Mouse (Mus musculus) CH12.LX (cell line): ENCODE measurements around the gene Dapk1. TPM values are rescaled to one million over a fixed set of nuclear protein-coding genes. Genes with fewer than 3 reads are reported as not detected.

ENCODE experiments used
- DNase-seq: peaks from one replicate; pipeline ENCODE4 v3.0.0-alpha.2; 2013; ENCODE audit errors: extremely low read depth
- H3K27ac ChIP-seq: 2 replicates; pipeline ENCODE4 v1.5.1; 2012; ENCODE audit warnings: low read depth, mild to moderate bottlenecking, control low read depth, moderate library complexity; ENCODE audit not compliant: insufficient read depth
- H3K27me3 ChIP-seq: replicated peaks from 2 replicates; pipeline ENCODE3; 2012; ENCODE audit warnings: inconsistent platforms
- H3K36me3 ChIP-seq, 2 experiments: replicated peaks in 1 of 2; 2 replicates each; pipeline versions ENCODE3 to v1.6.1; 2012; ENCODE audit warnings: inconsistent platforms in 1 of 2, low read length in 1 of 2, mild to moderate bottlenecking in 1 of 2, mixed read lengths in 1 of 2, moderate library complexity in 1 of 2; ENCODE audit not compliant: control insufficient read depth in 1 of 2, insufficient read depth in 1 of 2
- H3K4me1 ChIP-seq, 2 experiments: 2 replicates each; pipeline ENCODE4 v1.6.1; 2012; ENCODE audit warnings: inconsistent platforms in 1 of 2, moderate library complexity in 1 of 2; ENCODE audit not compliant: insufficient read depth in 2 of 2, control insufficient read depth in 1 of 2
- H3K4me2 ChIP-seq: 2 replicates; pipeline ENCODE4 v1.6.1; 2012; ENCODE audit warnings: low read depth, mild to moderate bottlenecking, control low read depth; ENCODE audit not compliant: poor library complexity, insufficient read depth, severe bottlenecking
- H3K4me3 ChIP-seq, 3 experiments: fragments of 150-350 bp in 1 of 3; sonication (generic) in 1 of 3; replicated peaks in 1 of 3; 2 replicates each; pipeline versions ENCODE3 to v1.5.1; 2011 to 2012; ENCODE audit warnings: low read depth in 2 of 3, low read length in 2 of 3, mild to moderate bottlenecking in 2 of 3, moderate library complexity in 2 of 3, control low read depth in 1 of 3, improper control_type of control experiment in 1 of 3, inconsistent platforms in 1 of 3, mixed read lengths in 1 of 3; ENCODE audit not compliant: poor library complexity in 1 of 3
- H3K79me2 ChIP-seq: replicated peaks from 2 replicates; pipeline ENCODE4 v1.6.1; 2012; ENCODE audit warnings: mild to moderate bottlenecking, moderate library complexity; ENCODE audit not compliant: control insufficient read depth, poor library complexity, insufficient read depth, severe bottlenecking; ENCODE audit errors: extremely low read depth
- H3K9ac ChIP-seq: 2 replicates; pipeline ENCODE4 v1.6.1; 2012; ENCODE audit warnings: low read depth, mild to moderate bottlenecking, control low read depth, moderate library complexity; ENCODE audit not compliant: insufficient read depth
- H3K9me3 ChIP-seq: replicated peaks from 2 replicates; pipeline ENCODE3; 2012; ENCODE audit warnings: low read length, inconsistent platforms, mixed read lengths
- CHD2 ChIP-seq: IDR thresholded peaks from 2 replicates; pipeline ENCODE4 v1.6.1; 2011; ENCODE audit warnings: low read length, improper control_type of control experiment
- ELF1 ChIP-seq: IDR thresholded peaks from 2 replicates; pipeline ENCODE4 v1.6.1; 2014; ENCODE audit warnings: low read depth, mild to moderate bottlenecking, inconsistent platforms, low read length, improper control_type of control experiment
- ETS1 ChIP-seq: conservative IDR thresholded peaks from 2 replicates; pipeline ENCODE4 v1.6.1; 2012; ENCODE audit warnings: low read depth, mild to moderate bottlenecking, inconsistent platforms, low read length, improper control_type of control experiment, moderate library complexity
- GABPA ChIP-seq: IDR thresholded peaks from 2 replicates; pipeline ENCODE4 v1.6.1; 2012; ENCODE audit warnings: low read depth, low read length, improper control_type of control experiment, inconsistent platforms; ENCODE audit not compliant: insufficient replicate concordance
- HCFC1 ChIP-seq: IDR thresholded peaks from 2 replicates; pipeline ENCODE4 v1.6.1; 2012; ENCODE audit warnings: low read depth, mild to moderate bottlenecking, inconsistent platforms, low read length, improper control_type of control experiment
- JUN ChIP-seq: IDR thresholded peaks from 2 replicates; pipeline ENCODE4 v1.6.1; 2011; ENCODE audit warnings: low read depth, mild to moderate bottlenecking, low read length, improper control_type of control experiment, moderate library complexity; ENCODE audit not compliant: insufficient read depth
- KAT2A ChIP-seq: IDR thresholded peaks from 2 replicates; pipeline ENCODE4 v1.6.1; 2012; ENCODE audit warnings: low read length, improper control_type of control experiment, inconsistent platforms; ENCODE audit not compliant: insufficient replicate concordance
- MAX ChIP-seq: IDR thresholded peaks from 2 replicates; pipeline ENCODE4 v1.6.1; 2011; ENCODE audit warnings: low read length, improper control_type of control experiment
- MEF2A ChIP-seq: IDR thresholded peaks from 2 replicates; pipeline ENCODE4 v1.6.1; 2014; ENCODE audit warnings: low read depth, mild to moderate bottlenecking, inconsistent platforms, low read length, improper control_type of control experiment, borderline replicate concordance
- MXI1 ChIP-seq: IDR thresholded peaks from 2 replicates; pipeline ENCODE4 v1.6.1; 2011; ENCODE audit warnings: mild to moderate bottlenecking, low read depth, low read length, improper control_type of control experiment
- MYC ChIP-seq: IDR thresholded peaks from 2 replicates; pipeline ENCODE4 v1.6.1; 2011; ENCODE audit warnings: low read depth, mild to moderate bottlenecking, improper control_type of control experiment, low read length
- NELFE ChIP-seq: IDR thresholded peaks from 2 replicates; pipeline ENCODE4 v1.6.1; 2011; ENCODE audit warnings: low read depth, low read length, improper control_type of control experiment
- NRF1 ChIP-seq: IDR thresholded peaks from 2 replicates; pipeline ENCODE4 v1.6.1; 2014; ENCODE audit warnings: low read depth, mild to moderate bottlenecking, inconsistent platforms, low read length, improper control_type of control experiment, moderate library complexity
- POLR2A ChIP-seq: IDR thresholded peaks from 2 replicates; pipeline ENCODE4 v1.6.1; 2011; ENCODE audit warnings: low read depth, mild to moderate bottlenecking, improper control_type of control experiment, low read length
- POLR2AphosphoS2 ChIP-seq: IDR thresholded peaks from 2 replicates; pipeline ENCODE4 v1.6.1; 2011; ENCODE audit warnings: low read depth, low read length, improper control_type of control experiment
- RCOR1 ChIP-seq: conservative IDR thresholded peaks from 2 replicates; pipeline ENCODE4 v1.6.1; 2012; ENCODE audit warnings: low read depth, mild to moderate bottlenecking, inconsistent platforms, low read length, improper control_type of control experiment
- TBP ChIP-seq: conservative IDR thresholded peaks from 2 replicates; pipeline ENCODE4 v1.6.1; 2011; ENCODE audit warnings: low read depth, low read length, improper control_type of control experiment
- UBTF ChIP-seq: IDR thresholded peaks from 2 replicates; pipeline ENCODE4 v1.6.1; 2012; ENCODE audit warnings: low read depth, mild to moderate bottlenecking, inconsistent platforms, low read length, improper control_type of control experiment, moderate library complexity
- USF1 ChIP-seq: IDR thresholded peaks from 2 replicates; pipeline ENCODE4 v1.6.1; 2014; ENCODE audit warnings: low read depth, mild to moderate bottlenecking, inconsistent platforms, low read length, improper control_type of control experiment
- ZKSCAN1 ChIP-seq: IDR thresholded peaks from 2 replicates; pipeline ENCODE4 v1.6.1; 2012; ENCODE audit warnings: low read depth, inconsistent platforms, low read length, improper control_type of control experiment, borderline replicate concordance
- ZMIZ1 ChIP-seq: IDR thresholded peaks from 2 replicates; pipeline ENCODE4 v1.6.1; 2012; ENCODE audit warnings: low read depth, mild to moderate bottlenecking, inconsistent platforms, low read length, improper control_type of control experiment
- dilution Hi-C: fragments of 300-500 bp; cut with MboI; formaldehyde crosslinking; loops from 2 replicates; pipeline ENCODE4 v1.14.3; 2020; ENCODE audit warnings: low sequenced_read_pairs; ENCODE audit not compliant: extremely low pct_unique_long_range_greater_than_20kb, extremely low pct_ligation_motif_present
- in situ Hi-C: fragments of 300-500 bp; cut with MboI; formaldehyde crosslinking; loops from 3 replicates; pipeline ENCODE4 v1.14.3; 2019; ENCODE audit warnings: low sequenced_read_pairs, low pct_ligation_motif_present, low pct_unique_long_range_greater_than_20kb, mixed read lengths
- polyA plus RNA-seq: library from polyadenylated mRNA; unstranded; fragments of >175 nt; gene quantifications from 2 replicates; pipeline ENCODE4 v1.2.1, GENCODE M21; 2012; ENCODE audit warnings: low read depth; ENCODE audit not compliant: insufficient read length
- total RNA-seq, 2 experiments: library from RNA; depleted of rRNA; stranded (reverse); fragments of 300-350 nt in 1 of 2; fragments of >200 nt in 1 of 2; gene quantifications; 2 replicates each; pipeline ENCODE4 v1.2.3; 2012 to 2014

Gene Dapk1
- total and polyA plus RNA-seq, 3 experiments = not detected

DNA sequence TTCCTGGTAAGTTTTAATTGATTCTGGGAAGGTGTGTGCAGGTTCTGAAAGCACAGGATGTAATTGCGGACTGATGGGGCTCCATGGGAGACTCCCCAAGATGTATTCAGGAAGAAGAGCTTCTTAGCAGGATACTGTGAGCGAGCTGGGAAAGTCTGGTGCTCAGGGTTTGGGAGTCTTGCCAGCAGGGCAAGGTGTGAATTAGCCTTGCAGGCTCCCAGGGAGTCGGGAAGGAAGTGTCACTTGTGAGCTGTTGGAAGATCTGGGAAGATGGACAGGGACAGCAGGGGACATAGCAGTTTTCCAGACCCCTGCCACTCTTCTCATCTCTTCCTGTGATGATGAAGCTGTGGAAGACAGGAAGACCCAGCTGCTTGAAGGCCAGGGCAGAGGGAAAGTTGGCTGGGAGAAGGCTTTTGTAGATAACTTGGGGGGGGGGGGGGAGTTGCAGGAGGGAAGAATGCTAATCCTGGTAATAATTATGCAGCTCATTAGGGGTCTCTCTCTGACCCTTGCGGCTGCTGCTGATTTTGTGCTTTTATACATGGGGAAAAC is 19.7 kb downstream of the Dapk1 start:
- Histone ChIP-seq H3K4me2 (no peak overlapping the region), H3K9me3 (peaks cover 82% of the 10 kb centered on the region), H3K36me3 (no peaks in the 10 kb centered on the region), H3K4me1 (no peaks in the 10 kb centered on the region), H3K4me3 (no peak overlapping the region), H3K27me3 (no peaks in the 10 kb centered on the region), H3K79me2 (no peaks in the 10 kb centered on the region), H3K9ac (no peak overlapping the region), H3K27ac (no peak overlapping the region)
- TF ChIP-seq JUN = no peak
- no peak for TF ChIP-seq RCOR1
- TF ChIP-seq NRF1 = no peak
- TF ChIP-seq NELFE = no peak
- TF ChIP-seq ZMIZ1 = no peak
- TF ChIP-seq MXI1 = no peak
- in situ Hi-C loops (no loop called here), dilution Hi-C loops (no loop called here)
- DNase-seq = no peak

DNA sequence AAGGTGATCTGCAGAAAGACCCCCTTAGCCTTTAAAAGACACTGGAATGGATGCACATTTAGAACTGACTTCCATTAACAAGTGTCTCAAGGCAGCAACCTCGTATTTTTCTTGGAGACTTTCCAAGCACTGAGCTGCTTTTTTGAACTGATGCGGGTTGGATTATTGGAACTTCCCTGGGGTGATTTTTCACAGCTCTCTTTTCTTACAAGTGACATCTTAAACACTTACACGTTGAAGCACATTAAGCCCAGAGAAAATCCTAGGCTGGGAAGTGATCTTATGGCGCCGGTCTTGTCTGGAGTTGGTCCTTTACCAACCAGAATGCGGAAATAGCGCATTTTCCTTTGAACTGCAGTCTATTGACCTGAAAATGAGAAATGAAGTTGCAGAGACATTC is 23.8 kb downstream of the Dapk1 start:
- no peaks in the 10 kb centered on the region for H3K4me1 ChIP-seq

GRCm38 (mm10) chr13:60627843-60628656 is 26.3 kb downstream of the Dapk1 start:
- H3K9me3 ChIP-seq = peaks cover 77% of the 10 kb centered on the region
- no peak overlapping the region for H3K4me3 ChIP-seq
- no peak for DNase-seq
- dilution Hi-C loops (no loop called here), in situ Hi-C loops (no loop called here)
- no peak for TF ChIP-seq ELF1
- no peak for TF ChIP-seq ETS1
- TF ChIP-seq USF1 = no peak
- no peak for TF ChIP-seq MYC
- TF ChIP-seq KAT2A = no peak
- TF ChIP-seq GABPA = no peak
- no peak for TF ChIP-seq POLR2AphosphoS2
- no peak for TF ChIP-seq POLR2A
- TF ChIP-seq JUN = no peak
- no peak for TF ChIP-seq MAX
- TF ChIP-seq ZKSCAN1 = no peak
- no peak for TF ChIP-seq CHD2
- no peaks in the 10 kb centered on the region for H3K79me2 ChIP-seq
- H3K9ac ChIP-seq = no peak overlapping the region
- H3K36me3 ChIP-seq = no peaks in the 10 kb centered on the region
- no peak overlapping the region for H3K4me2 ChIP-seq
- no peaks in the 10 kb centered on the region for H3K27me3 ChIP-seq
- H3K27ac ChIP-seq = no peak overlapping the region
- no peaks in the 10 kb centered on the region for H3K4me1 ChIP-seq

More for the DNA sequence above, 23.8 kb downstream of the Dapk1 start:
- in situ Hi-C loops (no loop called here), dilution Hi-C loops (no loop called here)
- Histone ChIP-seq H3K9me3 (peaks cover 83% of the 10 kb centered on the region), H3K36me3 (no peaks in the 10 kb centered on the region), H3K4me2 (no peak overlapping the region), H3K4me3 (no peak overlapping the region), H3K9ac (no peak overlapping the region), H3K27ac (no peak overlapping the region), H3K79me2 (no peaks in the 10 kb centered on the region), H3K27me3 (no peaks in the 10 kb centered on the region)
- DNase-seq = no peak
- TF ChIP-seq ELF1 = no peak
- no peak for TF ChIP-seq TBP
- TF ChIP-seq UBTF = no peak
- TF ChIP-seq USF1 = no peak
- no peak for TF ChIP-seq NELFE
- TF ChIP-seq HCFC1 = no peak
- no peak for TF ChIP-seq JUN
- TF ChIP-seq MEF2A = no peak
- TF ChIP-seq ZKSCAN1 = no peak
